Mouse (Mus musculus) ES-Bruce4 (cell line): ENCODE data around the gene Btbd2. TPM values are rescaled to one million over a fixed set of nuclear protein-coding genes. Genes with fewer than 3 reads are reported as not detected.

ENCODE experiments used
- H3K27ac ChIP-seq: 2 replicates; pipeline ENCODE4 v1.5.1; 2012; ENCODE audit warnings: low read length, inconsistent platforms; ENCODE audit not compliant: insufficient read depth
- H3K27me3 ChIP-seq: 2 replicates; pipeline ENCODE4 v1.6.1; 2012; ENCODE audit warnings: mild to moderate bottlenecking, low read length, inconsistent platforms; ENCODE audit not compliant: control insufficient read depth, poor library complexity, insufficient read depth, severe bottlenecking
- H3K36me3 ChIP-seq: 2 replicates; pipeline ENCODE4 v1.6.1; 2012; ENCODE audit warnings: inconsistent platforms, mild to moderate bottlenecking, low read length, moderate library complexity; ENCODE audit not compliant: control insufficient read depth, poor library complexity, insufficient read depth, severe bottlenecking
- H3K4me1 ChIP-seq: one replicate; pipeline ENCODE4 v1.8.1; 2011; ENCODE audit warnings: low read length; ENCODE audit not compliant: control insufficient read depth, insufficient read depth
- H3K4me3 ChIP-seq: 2 replicates; pipeline ENCODE4 v1.5.1; 2011; ENCODE audit warnings: low read depth, mild to moderate bottlenecking, low read length
- H3K9ac ChIP-seq: 2 replicates; pipeline ENCODE4 v1.6.1; 2012; ENCODE audit warnings: low read depth, mild to moderate bottlenecking, inconsistent platforms; ENCODE audit not compliant: poor library complexity, severe bottlenecking
- H3K9me3 ChIP-seq: replicated peaks from 2 replicates; pipeline ENCODE4 v1.6.1; 2012; ENCODE audit warnings: mild to moderate bottlenecking, low read length, inconsistent platforms; ENCODE audit not compliant: control insufficient read depth, poor library complexity, insufficient read depth, severe bottlenecking
- CTCF ChIP-seq: IDR thresholded peaks from one replicate; pipeline ENCODE4 v1.8.1; 2011; ENCODE audit warnings: low read depth, low read length
- EP300 ChIP-seq: IDR thresholded peaks from 2 replicates; pipeline ENCODE4 v1.6.1; 2011; ENCODE audit warnings: low read depth, low read length; ENCODE audit not compliant: insufficient read depth
- POLR2A ChIP-seq: IDR thresholded peaks from one replicate; pipeline ENCODE4 v1.8.1; 2011; ENCODE audit warnings: low read length; ENCODE audit not compliant: insufficient read depth
- polyA plus RNA-seq: library from polyadenylated mRNA; stranded (reverse); fragments of >200 nt; gene quantifications from 2 replicates; pipeline ENCODE4 v1.2.4, GENCODE M21; 2011; ENCODE audit warnings: low read depth; ENCODE audit not compliant: missing spikeins, insufficient read depth, insufficient read length

The Btbd2 gene
- polyA plus RNA-seq, 1 experiment: 47.1 TPM

GRCm38 (mm10) chr10:80663485-80664196 lies 6.8 kb upstream of the Btbd2 start:
- peak overlapping the region; percentile 23 for H3K27ac ChIP-seq
- H3K27me3 ChIP-seq: no peaks in the 10 kb centered on the region
- H3K4me3 ChIP-seq: no peak overlapping the region
- H3K9me3 ChIP-seq: no peaks in the 10 kb centered on the region
- peaks cover 6% of the 10 kb centered on the region for H3K4me1 ChIP-seq
- TF ChIP-seq POLR2A (no peak), EP300 (no peak), CTCF (no peak)
- peaks cover 11% of the 10 kb centered on the region for H3K36me3 ChIP-seq
- H3K9ac ChIP-seq: 0 out of 2 replicates have a peak overlapping the region, but pooled peaks have one; percentile 35

- Histone ChIP-seq H3K4me1 (peaks cover 12% of the 10 kb centered on the region), H3K9me3 (no peaks in the 10 kb centered on the region), H3K4me3 (no peak overlapping the region), H3K27ac (no peak overlapping the region), H3K27me3 (no peaks in the 10 kb centered on the region), H3K36me3 (no peaks in the 10 kb centered on the region), H3K9ac (no peak overlapping the region)
- TF ChIP-seq POLR2A (no peak), CTCF (peak; percentile 81)
Measured at GRCm38 (mm10) chr10:80661149-80661548, 4.3 kb upstream of the Btbd2 start.

- H3K36me3 ChIP-seq: no peaks in the 10 kb centered on the region
- H3K9ac ChIP-seq: peak overlapping the region; percentile 8
- peak overlapping the region; percentile 70 for H3K27ac ChIP-seq
- H3K9me3 ChIP-seq: no peaks in the 10 kb centered on the region
- H3K4me1 ChIP-seq: peaks cover 16% of the 10 kb centered on the region
- TF ChIP-seq CTCF (peak; percentile 63), POLR2A (no peak), EP300 (no peak)
- no peaks in the 10 kb centered on the region for H3K27me3 ChIP-seq
- H3K4me3 ChIP-seq: no peak overlapping the region; the same call in 1 of the 2 replicates
Measured at GRCm38 (mm10) chr10:80659213-80659612, 2.3 kb upstream of the Btbd2 start.

GRCm38 (mm10) chr10:80658841-80659202 lies 2.0 kb upstream of the Btbd2 start:
- Histone ChIP-seq H3K36me3 (no peaks in the 10 kb centered on the region), H3K27ac (peak overlapping the region; percentile 70), H3K27me3 (no peaks in the 10 kb centered on the region), H3K9ac (peak overlapping the region; percentile 8), H3K4me3 (no peak overlapping the region; the same call in 1 of the 2 replicates), H3K4me1 (peaks cover 13% of the 10 kb centered on the region), H3K9me3 (no peaks in the 10 kb centered on the region)
- TF ChIP-seq EP300: no peak
- no peak for TF ChIP-seq POLR2A
- TF ChIP-seq CTCF: no peak

- peaks cover 11% of the 10 kb centered on the region for H3K4me1 ChIP-seq
- no peak for TF ChIP-seq POLR2A
- TF ChIP-seq EP300: no peak
- TF ChIP-seq CTCF: no peak
Measured at GRCm38 (mm10) chr10:80658194-80658840, 1.4 kb upstream of the Btbd2 start.

More at GRCm38 (mm10) chr10:80658194-80658840, 1.4 kb upstream of the Btbd2 start:
- no peaks in the 10 kb centered on the region for H3K9me3 ChIP-seq
- no peak overlapping the region for H3K4me3 ChIP-seq
- peak overlapping the region; percentile 70 for H3K27ac ChIP-seq
- H3K9ac ChIP-seq: 0 out of 2 replicates have a peak overlapping the region, but pooled peaks have one; percentile 21
- H3K27me3 ChIP-seq: no peaks in the 10 kb centered on the region
- no peaks in the 10 kb centered on the region for H3K36me3 ChIP-seq
